Mouse (Mus musculus): Measurements from ENCODE around the gene Gm44511.

Gene Gm44511

DNA sequence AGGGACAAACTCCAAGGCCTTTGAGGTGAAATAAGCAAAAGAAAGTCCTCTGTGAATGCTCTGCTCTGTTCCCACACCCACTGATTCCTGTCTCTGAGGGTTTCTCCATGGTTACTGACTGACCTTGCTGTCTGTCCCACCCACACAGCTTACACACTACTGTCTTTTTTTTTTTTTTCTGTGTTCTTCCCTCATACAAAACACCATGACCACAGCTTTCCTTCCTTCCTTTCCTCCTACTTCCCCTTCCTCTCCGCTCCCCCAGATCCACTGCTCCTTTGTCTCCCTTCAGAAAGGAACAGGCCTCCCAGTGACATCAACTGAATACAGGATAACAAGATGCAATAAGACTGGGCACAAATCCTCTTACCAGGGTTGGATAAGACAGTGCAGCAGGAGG is 37.6 kb downstream of the Gm44511 start:
- no peak for TF ChIP-seq GATA4 (IDR thresholded peaks at IDR 0.05; ENCODE audit: insufficient replicate concordance, low read length)

DNA sequence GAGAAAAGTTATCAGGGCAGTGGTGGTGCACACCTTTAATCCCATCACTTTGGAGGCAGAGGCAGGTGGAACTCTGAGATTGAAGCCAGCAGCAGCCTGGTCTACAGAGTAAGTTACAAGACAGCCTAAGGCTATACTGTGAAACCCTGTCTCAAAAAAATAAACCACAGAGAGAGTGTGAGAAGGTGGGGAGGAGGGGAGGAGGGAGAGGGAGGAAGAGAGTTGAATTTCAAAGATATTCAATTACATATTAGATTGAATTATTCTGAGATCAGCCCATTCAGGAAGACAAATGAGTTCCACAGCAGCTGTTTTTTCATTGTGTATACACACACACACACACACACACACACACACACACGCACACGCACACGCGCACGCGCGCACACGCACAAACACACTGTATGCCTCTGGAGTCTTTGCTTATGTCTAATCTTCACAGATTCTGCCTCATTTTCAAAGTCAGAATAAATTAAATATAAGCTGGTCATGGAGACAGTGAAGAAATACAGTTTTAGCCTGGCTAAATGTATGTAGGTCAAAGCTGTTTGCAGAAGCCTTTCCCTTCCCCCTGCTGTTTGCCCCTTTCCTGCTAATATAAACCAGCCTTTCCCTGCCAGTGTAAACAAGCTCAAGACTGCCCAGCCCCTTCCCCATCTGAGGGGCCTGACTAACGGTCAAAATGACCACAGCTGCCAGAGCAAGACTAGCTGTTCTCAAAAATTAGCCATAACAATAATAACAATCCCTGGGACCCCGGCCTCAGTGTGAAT is 56.4 kb downstream of the Gm44511 start:
- no peak for TF ChIP-seq GATA4 (IDR thresholded peaks at IDR 0.05; ENCODE audit: insufficient replicate concordance, low read length)

DNA sequence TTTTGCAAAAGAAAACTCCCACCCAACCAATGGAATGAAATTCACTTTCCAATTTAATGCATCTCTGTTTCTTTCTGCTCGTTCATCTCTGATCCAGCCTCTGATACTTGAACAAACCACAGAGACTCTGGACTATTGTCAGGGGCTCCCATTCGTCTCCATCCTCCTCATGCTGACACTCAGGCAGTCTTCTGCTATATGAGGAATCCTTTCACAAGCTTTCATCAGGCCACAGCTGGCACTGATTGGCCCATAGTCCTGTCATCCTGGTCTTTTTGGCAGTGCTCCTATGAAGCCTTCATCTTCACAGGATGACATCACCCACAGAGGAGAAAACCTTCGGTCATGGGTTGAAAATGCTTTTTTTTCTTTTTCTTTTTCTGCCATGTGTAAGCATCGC is 58.1 kb downstream of the Gm44511 start:
- TF ChIP-seq GATA4 (IDR thresholded peaks at IDR 0.05; ENCODE audit: insufficient replicate concordance, low read length) = no peak

DNA sequence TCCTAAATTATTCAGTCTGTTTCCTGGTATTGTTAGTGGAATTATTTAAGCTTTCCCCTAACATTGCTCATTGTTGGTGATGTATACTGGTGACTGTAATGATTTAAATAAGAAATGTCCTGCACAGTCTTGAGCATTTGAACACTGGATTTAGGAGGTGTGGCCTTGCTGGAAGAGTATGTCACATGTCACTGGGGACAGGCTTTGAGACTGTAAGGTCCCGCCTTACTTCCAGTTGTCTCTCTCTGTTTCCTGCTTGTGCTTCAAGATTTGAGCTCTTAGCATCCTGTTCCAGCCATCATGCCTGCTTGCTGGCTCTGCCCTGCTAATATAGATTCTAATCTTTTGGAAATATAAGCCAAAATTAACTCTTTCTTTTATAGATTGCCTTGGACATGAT is 60.9 kb downstream of the Gm44511 start:
- TF ChIP-seq GATA4 (IDR thresholded peaks at IDR 0.05; ENCODE audit: insufficient replicate concordance, low read length) = no peak

DNA sequence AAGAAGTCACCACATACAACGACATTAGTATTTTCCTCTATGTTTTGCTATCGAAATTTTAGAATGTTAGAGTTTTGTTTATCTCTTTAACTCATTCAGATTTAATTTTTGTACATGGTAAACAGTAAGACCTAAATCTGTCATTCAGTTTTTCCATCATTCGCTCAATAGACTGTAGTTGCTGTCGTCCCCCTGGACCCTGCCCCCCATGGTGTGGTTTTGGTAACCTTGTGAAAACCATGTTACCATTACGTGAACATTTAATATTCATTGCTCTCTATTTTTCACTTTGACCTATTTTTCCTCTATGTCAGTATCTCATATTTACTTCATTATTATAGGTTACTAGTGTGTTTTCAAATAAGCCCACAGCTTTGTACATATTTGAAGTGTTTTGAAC is 61.5 kb downstream of the Gm44511 start:
- TF ChIP-seq GATA4 (IDR thresholded peaks at IDR 0.05; ENCODE audit: insufficient replicate concordance, low read length) = no peak

DNA sequence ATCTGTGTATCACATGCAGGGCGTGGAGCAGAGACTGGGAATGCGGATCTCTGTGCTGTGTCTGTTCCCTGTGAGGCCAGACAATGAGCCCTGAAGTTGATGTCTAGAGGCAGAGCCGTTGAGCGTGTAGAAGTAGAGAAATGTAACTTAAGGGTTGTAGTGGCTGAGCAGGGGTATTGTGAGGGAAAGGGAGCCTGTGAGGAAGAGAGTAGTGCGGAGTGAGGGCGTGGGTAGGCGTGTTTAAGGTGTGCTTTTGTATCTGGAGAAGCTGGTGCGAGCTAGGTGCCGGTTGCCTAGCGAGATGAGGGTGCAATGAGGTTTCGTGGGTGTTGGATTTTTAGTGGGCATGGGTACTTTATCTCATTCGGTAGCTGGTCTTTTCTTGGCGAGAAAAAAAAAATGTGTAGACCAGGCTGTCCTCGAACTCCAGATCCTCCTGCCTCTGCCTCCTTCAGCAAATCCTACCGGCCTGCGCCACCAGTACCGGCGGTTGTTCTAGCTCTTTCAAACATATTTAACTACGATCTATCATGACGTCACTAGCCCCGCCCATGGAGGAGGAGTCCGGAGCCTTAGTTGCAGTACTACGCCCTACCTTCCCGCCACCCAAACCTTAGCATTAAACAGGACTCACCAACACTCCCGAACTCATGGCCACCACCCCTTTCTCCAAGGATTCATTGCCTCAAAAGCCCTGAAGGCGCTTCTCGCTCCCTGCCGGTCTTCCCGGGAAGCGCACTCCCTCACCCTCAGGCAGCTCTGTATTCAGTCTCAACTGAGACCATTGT is 62.2 kb downstream of the Gm44511 start:
- no peak for TF ChIP-seq GATA4 (IDR thresholded peaks at IDR 0.05; ENCODE audit: insufficient replicate concordance, low read length)

DNA sequence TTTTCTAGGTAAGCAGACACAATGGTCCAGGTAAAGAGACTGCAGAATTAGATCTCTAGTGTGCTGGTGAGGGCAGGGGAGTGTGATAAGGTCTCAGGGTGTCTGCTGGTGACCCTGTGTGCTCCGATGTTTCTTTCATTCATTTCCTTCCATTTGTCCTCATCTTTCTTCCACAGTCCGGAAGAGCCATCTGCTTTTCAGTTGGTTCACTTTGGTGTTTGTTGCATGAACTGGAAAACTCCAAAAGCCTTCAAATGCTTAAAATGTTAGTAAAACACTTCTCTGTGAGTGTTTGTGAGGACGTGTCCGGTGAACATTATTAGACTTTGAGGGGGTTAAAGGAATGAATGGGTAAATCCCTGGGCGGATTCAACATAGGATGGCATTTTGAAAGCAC is 65.0 kb downstream of the Gm44511 start:
- no peak for TF ChIP-seq GATA4 (IDR thresholded peaks at IDR 0.05; ENCODE audit: insufficient replicate concordance, low read length)

DNA sequence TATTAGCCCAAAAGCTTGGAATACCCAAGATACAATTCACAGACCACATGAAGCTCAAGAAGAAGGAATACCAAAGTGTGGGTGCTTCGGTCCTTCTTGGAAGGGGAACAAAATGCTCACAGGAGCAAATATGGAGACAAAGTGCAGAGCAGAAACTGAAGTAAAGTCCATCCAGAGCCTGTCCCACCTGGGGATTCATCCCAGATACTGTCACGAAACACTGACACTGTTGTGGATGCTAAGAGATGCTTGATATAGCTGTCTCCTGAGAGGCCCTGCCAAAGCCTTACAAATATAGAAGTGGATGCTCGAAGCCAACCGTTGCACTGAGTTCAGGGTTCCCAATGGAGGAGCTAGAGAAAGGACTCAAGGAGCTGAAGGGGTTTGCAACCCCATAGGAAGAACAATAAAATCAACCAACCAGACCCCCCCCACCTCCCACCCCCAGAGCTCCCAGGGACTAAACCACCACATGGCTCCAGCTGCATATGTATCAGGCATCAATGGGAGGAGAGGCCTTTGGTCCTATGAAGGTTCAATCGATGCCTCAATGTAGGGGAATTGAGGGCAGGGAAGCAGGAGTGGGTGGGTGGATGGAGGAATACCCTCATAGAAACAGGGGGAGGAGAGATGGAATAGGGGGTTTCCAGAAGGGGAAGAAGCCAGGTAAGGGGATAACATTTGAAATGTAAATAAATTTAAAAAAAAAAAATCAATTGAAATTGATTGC is 66.7 kb downstream of the Gm44511 start:
- no peak for TF ChIP-seq GATA4 (IDR thresholded peaks at IDR 0.05; ENCODE audit: insufficient replicate concordance, low read length)

DNA sequence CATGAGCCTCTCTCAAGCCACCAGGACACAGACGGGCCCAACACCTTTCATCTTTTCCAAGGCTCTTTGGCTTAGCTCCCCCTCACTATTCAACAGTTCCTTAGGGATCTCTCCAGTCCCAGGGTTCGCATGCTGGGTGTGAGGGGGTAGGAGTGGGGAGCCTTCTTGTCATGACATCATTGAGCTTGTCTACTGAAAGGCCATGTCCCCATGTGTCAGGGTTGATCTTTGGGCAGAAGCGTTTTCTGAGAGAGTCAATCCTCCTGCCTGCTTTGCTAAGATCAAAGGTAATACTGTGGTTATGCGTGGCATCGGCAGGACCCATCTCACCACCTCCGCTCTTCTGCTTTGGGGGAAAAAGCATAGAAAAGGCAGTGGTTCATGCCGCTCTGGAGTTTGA is 88.7 kb downstream of the Gm44511 start:
- no peak for TF ChIP-seq GATA4 (IDR thresholded peaks at IDR 0.05; ENCODE audit: insufficient replicate concordance, low read length)

DNA sequence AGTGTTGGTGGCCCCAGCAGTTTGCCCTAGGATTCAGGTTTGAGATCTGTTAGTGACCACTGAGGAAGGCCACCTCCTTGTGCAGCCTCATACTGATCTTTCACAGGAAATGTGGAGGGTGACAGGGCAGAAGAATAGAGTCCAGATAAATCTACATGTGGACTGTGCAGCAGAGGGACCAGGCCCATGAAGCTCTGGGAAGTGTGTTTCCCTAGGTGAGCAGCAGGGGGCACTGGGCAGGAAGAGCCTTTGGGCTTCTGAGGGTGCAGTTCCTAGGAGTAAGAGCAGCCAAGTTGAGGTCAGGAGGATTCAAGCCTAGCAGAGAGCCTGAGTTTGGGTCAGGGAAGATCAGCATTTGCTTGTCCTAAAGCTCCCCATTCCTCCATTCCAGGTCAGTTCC is 90.0 kb downstream of the Gm44511 start:
- no peak for TF ChIP-seq GATA4 (IDR thresholded peaks at IDR 0.05; ENCODE audit: insufficient replicate concordance, low read length)

DNA sequence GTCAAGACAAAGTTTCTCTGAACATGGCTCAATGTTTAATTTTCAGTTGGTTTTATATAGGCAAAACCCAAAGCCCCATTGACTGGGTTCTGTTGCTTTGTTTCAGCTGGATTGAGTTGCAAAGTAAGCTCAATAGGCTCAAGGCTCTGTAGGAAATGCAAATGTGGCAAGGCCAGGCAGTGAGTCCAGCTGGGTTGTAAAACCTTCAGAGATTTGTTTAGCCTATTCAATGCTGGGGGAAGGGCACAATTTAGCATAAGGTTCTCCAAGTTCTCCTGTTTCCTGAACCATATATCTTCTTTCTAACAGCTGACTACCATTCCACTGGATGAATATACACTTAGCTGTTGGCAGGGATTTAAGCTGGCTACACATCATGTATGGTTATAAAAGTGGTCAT is 91.2 kb downstream of the Gm44511 start:
- TF ChIP-seq GATA4 (IDR thresholded peaks at IDR 0.05; ENCODE audit: insufficient replicate concordance, low read length) = no peak

DNA sequence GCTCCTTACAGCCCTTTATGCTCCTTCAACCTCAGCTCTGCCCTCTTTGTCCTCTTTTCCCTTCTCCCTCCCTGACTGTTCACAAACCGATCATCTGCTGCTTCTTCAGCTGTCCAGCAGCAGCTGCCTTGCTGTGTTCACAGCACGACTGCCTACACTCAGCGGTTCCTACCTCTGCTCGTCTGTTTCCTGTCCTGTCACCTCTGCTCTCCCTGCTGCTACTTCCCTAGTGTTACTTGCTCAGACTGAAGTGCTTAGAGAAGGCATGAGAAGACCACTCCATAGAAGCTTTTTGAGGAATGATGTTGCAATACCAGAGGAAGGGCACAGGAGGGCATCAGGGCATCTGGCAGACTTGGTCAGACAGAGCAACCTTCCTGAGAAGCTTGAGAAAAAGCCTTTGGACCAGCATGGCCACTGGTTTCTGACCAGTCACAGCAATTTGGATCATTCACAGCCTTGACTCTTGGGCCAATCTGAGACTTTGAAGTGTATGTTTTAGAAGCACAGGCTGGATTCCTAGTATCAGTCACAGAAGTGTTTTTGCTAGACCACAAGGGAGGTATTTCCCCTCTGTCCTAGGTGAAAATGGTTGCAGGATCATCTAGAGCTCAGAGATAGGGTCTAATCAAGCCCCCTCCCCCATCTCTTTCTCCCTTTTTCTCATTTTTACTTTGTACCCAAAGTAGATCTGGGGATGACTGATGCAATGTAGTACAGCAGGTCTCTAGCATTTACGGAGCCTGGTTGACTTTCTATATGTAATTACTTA is 92.0 kb downstream of the Gm44511 start:
- no peak for TF ChIP-seq GATA4 (IDR thresholded peaks at IDR 0.05; ENCODE audit: insufficient replicate concordance, low read length)

DNA sequence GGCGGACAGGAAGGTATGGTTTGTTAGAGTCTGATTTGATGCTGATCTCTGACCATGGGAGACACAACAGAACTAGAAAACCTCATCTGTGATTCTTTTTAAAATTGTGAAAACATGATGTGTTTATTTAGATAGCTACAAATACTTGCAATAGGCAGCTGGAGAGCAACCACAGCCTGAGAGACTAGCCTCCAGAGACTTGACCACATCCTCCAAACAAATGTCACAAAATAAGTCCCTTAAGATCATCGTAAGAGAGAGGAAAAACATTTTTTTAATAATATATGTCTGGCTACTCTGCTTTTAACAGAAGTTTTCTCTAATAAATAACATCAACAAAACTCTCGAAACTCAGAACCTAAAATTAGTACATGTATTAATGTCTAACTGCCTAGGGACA is 94.1 kb downstream of the Gm44511 start:
- no peak for TF ChIP-seq GATA4 (IDR thresholded peaks at IDR 0.05; ENCODE audit: insufficient replicate concordance, low read length)
